Mouse (Mus musculus): ENCODE data around the gene Lrrc57.
A peak's percentile ranks its signal among the peaks of the same experiment; 100 is the strongest.

Lrrc57 gene

DNA sequence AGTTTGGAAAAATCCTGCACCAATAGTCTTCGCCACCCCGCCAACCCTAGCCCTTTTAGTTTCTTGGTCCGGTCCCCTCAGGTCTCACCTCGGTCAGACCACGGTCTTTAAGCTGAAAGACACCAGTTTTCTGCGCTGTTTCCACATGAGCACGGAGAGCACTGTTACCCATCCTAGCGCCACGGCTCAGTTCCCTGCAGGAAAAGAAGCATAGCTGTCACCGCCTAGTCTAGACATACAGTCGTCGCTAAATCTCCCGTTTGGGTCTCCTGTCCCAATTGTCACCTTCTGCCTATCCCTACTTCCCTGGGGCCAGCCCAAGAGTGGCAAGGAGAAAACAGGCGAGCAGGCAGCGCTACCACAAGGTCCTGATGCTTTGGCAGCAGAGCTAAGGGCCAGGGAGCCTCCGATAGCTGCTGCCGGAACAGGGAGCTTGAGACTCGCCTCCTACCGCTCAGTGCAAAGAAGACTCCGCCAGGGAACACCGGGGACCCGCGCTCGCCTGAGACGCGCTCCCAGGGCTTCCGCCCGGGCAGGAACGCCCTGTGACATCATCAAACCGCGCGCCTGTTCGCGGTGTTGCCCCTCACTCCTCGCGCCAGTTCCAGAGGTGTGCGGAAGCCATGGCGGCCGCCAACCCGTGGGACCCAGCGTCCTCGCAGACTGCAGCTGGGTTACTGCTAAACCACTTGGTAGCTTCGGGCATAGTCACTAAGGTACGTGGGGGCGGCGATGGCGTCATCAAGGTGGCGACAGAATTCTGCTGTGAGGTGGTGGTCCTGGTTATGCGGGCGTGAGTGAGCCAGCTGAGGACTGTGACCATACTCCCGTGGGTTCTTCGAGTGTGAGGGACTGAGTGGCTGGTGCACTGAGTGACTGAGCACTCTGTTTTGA, at the start of gene Lrrc57, which contains the start of gene Haus2:
Lrrc57 (minus strand) TSS at position 691 of the 894 bp plus-strand sequence.
Haus2 (plus strand) TSS at position 554 of the 894 bp plus-strand sequence.
- DNase-seq, result peak; percentile 94

DNA sequence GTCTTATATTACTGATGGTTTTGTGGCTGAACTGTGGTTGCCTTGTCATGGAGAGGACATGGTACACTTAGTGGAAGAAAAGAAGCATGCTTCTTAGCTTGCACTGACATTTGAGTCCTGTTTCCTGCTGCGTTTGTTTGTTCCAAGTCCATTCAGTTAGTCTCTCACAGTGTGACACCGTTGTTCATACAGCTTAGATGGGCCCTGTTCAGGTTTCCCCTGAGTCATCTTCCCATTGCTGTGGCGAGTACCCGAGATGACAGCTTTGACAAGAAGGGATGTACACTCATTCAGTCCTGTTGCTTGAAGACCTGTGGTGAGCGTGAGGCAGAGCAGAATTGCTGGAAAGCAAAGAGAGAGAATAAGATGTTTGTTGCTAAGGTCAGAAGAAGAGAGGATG, 49.2 kb upstream of the Lrrc57 start:
- DNase-seq, result no peak

DNA sequence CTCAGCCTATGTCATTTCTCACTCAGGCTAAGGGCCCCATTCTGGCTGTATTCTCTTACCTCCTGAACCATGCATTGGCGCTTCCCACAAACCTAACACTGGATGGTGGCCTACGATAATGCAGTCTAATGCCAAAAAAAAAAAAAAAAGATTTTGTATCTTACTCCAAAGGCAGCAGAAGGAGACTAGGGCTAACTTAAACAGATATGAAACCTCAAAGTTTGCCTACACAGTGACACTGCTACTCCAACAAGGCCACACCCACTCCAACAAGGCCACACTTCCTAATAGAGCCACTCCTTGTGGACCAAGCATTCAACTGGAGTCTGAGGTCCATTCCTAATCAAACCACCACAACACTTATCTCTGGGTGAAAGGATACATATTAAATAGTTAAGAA, 47.4 kb upstream of the Lrrc57 start:
- no peak for DNase-seq

DNA sequence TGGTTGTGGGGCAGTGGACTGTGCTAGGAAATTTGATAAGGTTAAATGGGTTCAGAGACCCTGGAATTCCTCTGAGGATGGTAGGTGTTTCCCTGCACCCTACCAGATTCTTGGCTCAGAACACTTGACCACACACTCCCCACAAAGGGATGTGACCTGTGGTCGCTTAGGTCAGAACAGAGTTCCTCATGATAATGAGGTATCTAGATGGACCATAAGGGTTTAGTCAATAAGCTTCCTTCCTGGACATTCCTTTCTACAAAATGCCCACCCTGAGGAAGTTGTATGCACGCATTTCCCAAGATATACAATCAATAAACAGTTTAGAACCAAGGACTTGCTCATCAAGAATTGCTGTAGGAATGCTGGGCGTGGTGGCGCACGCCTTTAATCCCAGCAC, 46.6 kb upstream of the Lrrc57 start:
- DNase-seq, result no peak

DNA sequence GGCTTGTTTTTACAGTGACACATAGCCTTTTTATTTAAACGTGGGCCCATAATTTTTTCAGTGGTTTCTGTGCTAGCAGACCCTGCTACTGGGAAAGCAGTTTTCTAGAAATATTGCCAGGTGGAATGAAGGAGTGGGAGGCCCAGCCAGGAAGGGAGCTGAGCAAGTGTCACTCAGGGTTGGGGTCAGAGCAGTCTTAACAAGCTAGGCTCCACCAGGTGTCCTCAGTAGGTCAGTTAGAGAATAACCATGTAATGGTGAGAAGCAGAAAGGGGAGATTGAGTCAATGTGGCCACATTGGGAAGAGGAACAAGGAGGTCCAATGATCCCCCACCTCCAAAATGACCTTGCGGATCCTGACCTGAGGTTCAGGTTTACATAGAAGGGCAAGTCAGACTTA, 45.4 kb upstream of the Lrrc57 start:
- DNase-seq, result no peak

DNA sequence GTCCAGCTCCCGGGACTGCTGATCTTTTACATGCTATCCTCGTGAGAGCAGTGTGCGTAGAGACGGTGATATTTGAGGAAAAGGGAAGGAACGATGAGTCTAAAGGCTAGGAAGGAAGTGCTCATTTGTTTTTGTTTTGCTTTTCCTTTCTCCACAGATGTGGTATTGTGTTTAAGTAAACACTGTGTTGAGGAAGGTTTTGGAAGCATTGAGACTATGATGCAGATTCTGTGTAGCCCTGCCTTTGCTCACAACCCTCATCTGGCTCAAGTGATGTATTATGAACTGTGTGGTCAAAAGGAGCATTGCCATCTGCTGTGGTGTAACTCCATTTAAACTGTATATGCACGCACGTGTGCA, 43.6 kb upstream of the Lrrc57 start:
- no peak for DNase-seq

DNA sequence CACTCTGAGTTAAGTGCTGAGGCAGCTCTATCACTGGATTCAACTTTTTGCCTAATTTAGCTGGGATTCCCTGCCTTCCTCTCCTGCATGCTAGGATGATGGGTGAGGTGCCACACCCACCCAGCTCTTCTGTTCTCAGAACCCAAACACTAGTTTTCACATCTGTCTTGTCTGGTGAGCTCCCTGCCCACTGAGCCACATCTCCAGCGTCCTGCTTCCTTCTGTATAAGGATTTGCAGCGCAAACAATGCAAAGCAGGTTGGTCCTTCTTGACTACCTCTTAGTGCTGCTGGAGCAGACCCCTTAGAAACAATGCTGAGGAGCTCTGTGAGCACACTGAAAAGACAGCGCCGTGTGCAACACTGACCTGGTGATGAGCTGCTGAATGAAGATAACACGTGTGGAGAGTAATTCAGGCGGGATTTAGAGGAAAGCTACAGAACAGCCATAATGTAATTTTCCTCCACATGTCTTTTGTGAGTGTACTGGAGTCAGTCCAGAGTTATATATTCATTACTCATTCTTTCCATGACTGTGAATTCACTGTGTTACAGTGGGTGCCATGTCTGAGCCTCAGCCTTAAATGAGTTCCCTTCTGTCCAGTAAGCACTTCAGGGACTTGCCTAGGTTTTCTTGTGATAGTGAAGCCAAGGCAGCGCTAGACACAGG, 43.1 kb upstream of the Lrrc57 start:
- no peak for DNase-seq

DNA sequence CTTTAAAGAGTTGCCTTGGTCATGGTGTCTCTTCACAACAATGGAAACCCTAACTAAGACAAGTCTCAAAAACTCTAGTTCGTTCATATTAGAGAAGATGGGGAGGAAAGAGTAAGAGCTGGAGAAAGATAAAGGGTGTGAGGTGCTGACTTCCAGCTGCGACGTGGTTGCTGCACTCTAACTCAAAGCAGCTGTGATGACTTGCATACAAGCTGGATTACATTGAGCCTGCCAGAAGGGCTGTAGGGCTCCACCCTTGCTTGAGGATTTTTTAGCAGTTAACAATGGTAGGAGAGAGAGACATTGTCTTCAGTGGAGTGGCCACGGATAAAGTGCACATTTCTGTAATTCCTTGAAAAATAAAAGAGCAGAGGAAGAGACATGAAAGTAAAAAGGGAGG, 37.5 kb upstream of the Lrrc57 start:
- DNase-seq, result no peak

DNA sequence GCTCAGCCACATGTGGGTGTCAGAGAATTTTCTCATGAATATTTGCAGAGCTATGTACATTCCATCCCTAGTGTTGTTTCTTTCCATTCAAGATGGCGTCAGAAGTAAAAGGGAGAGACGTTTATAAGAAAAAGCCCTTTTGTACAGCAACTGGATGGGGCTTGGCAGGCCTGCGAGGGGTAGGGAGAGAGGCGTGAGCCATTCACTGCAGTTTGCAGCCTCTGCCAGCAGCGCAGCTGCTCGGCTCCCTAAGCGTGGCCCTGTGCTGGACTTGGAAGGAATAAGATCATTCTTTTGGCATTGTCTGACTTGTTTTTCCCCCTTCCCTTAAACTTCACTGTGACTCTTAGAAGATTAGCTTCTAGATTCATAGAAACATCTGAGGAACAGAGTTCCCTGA, 34.5 kb upstream of the Lrrc57 start:
- DNase-seq, result no peak

DNA sequence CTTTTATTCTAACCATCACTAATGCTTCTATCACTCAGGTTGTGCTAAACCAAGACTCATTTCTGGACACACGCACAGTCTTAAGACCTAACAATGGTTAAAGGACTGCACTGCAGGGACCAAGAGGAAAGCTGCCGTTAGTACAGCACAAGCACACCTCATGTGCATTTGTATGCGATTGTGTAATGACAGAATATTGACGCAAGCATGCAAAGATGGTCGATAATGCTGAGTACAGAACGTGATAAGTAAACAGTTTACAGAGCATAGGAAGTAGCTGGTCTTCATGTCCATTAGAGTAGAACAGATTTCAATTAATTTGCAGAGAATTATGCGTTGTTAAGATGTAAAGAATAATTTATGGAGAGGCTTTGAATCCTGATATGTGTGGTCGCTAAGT, 31.5 kb upstream of the Lrrc57 start:
- no peak for DNase-seq

DNA sequence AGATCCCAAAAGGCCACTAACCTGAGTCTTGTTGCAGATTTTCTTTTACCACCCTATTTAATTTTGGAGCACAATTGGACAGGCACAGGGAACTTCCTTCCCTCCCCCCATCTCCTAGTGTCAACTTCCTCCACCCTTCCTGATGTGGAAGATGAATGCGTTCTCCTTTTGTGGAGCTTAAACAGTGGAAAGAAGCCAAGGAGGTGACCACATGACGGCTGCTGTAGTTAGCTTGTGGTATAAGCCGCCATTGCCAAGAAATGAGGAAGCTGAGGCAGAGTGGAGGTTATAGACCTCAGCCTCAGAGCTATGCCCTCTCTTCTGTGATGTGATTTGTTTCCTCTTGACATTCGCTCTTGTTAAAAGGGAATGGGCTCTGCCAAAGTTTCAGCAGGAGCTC, 22.6 kb upstream of the Lrrc57 start:
- no peak for DNase-seq

DNA sequence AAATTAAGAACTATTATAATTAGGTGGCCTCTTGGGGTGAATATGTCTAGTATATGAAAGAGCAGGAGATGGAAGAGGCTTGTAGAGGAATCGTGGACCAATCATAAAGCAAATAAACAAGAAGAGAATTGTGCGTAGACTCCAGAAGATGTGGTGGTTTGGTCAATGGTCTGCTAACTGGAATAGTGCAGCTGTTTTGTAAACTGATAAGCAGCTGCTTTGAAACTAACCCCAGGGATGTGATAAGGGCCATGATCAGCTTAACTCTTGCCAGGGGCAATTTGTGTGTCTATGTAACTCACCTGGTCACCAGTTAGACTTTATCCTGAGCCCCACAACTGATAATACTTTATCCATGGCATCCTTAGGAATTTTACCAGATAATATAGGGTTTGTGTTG, 22.2 kb upstream of the Lrrc57 start:
- no peak for DNase-seq

DNA sequence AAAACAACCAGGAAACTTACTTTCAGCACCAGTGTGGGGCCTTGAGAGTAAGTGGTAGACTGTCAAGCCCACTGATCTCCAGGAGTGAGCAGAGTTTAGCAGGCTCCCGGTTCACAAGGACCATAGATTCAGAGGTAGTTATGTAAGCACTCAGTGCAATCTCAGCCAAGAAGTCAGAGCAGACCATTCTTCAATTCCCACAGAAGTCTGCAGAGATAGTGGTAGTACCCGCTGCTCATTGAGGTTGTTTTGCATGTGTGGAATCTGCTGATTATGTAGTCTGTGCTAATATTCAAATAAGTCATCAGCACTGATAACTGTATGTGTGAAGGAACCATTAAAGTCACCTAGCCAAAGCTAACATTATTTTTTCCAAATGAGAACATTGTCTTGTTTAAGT, 21.3 kb upstream of the Lrrc57 start:
- no peak for DNase-seq

DNA sequence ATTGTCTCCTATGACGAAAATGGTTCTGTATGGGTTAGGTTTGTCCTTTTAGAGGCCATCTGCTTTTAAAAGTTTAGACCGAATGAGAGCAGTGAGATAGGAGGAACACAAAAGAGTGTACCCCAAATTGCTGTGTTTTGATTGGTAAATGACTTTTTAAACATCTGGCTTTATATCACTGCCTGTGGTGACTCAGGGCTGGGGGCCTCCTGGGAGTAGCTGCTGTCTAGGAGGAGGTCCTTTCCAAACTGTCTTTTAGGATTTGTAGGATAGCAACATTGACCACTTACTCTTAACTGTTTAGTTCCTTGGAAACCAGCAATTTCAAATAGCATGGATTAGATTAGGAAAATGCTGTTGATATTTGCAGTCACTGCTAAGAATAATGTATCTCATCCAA, 20.9 kb upstream of the Lrrc57 start:
- no peak for DNase-seq

DNA sequence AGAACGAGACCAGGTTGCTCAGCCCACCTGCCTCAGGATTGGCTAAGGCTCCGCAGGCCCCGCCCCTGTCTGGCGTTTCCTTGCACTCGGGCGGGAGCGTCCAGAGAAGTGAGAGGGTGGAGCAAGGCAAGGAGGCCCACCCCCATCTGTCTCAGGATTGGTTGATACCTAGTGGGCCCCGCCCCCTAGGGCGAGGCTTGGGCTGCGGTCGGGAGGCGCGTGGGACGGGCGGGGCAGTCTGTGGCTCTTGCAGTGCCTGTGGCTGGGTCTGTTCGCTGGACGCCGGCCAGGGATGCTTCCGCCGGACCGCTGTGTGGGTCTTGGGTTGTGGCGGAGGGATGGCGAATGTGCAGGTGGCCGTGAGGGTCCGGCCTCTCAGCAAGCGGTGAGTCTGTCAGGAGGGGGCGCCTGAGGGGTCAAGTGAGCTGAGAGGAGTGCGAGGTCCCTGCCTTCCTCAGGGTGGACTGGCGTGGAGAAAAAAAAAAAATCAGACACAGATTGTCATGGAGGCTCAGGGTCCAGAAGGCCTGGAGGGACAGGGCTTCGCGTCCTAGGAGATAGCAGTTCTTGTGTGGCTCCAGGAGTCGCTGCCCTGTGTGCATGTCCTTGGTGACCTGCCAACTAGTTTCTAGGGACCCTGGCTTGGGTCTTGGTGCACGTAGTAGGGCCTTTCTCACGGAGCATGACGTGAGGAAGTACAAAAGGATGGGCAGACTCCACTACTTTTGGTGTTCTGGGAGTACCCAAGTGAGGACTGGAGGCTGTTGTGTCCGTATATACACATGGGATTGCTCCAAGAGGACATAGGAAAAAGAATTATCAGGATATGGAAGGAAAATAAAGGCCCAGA, 19.8 kb upstream of the Lrrc57 start, which contains the start of gene Stard9:
Stard9 (plus strand) TSS at position 236 of the 850 bp plus-strand sequence.
- DNase-seq, result peak; percentile 98

DNA sequence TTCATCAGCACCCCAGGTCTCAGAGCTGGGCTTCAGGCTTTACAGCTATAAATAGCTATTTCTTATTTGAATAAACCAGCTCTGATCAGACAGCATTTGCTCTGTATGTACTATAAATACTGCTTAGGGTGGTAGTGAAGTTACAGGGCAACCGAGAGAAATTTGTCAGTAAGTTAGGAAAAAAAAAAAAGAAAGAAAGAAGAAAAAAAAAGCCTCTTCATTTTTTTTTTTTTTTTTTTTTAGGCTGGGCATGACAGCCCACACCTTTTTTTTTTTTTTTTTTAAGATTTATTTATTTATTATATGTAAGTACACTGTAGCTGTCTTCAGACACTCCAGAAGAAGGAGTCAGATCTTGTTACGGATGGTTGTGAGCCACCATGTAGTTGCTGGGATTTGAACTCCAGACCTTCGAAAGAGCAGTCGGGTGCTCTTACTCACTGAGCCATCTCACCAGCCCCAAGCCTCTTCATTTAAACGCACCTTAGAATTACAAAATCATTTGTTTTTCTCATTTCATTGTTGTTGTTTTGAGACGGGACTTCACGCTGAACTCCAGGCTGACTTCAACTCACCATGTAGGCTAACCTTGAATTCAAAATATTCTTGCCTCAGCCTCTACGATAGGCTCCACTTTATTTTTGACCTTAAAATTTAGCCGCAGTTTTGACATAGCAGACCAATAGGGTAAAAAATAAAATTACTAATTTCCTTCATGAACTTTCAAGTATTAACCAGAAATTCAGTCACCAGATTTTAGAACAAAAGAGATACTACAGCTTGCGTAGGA, 19.0 kb upstream of the Lrrc57 start:
- DNase-seq, result no peak

DNA sequence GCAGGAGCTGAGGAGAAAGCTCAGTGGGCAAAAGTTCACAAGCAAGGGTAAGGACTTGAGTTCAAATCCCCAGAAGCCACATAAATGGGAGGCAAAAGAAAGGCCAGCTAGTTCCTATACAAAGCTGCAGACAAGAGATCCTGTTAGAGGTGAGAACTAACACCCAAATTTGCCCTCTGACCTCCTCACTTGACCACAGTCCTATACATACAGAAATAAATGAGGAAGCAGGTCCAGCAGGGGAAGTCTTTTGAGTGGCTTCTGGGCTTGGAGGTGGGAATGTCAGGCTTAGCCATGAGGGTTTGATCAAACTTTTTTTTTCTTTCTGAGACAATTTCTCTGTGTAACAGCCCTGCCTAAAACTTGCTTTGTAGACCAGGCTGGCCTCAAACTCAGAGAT, 13.6 kb upstream of the Lrrc57 start:
- DNase-seq, result no peak

DNA sequence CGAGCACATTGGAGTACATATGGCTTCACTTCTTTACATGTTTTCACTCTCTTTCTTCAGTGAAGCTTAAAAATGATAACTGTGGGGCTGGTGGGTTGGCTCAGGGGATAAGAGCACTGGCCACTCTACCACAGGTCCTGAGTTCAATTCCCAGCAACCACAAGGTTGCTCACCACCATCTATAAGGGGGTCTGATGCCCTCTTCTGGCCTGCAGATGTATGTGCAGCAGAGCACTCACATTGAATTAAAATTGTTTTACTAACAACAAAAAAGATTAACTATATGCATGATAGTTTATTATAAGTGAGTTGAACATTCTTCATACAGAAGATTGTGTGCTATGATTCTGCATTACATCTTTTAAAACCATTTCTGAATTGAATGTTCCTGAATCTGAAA, 10.2 kb upstream of the Lrrc57 start:
- DNase-seq, result no peak

DNA sequence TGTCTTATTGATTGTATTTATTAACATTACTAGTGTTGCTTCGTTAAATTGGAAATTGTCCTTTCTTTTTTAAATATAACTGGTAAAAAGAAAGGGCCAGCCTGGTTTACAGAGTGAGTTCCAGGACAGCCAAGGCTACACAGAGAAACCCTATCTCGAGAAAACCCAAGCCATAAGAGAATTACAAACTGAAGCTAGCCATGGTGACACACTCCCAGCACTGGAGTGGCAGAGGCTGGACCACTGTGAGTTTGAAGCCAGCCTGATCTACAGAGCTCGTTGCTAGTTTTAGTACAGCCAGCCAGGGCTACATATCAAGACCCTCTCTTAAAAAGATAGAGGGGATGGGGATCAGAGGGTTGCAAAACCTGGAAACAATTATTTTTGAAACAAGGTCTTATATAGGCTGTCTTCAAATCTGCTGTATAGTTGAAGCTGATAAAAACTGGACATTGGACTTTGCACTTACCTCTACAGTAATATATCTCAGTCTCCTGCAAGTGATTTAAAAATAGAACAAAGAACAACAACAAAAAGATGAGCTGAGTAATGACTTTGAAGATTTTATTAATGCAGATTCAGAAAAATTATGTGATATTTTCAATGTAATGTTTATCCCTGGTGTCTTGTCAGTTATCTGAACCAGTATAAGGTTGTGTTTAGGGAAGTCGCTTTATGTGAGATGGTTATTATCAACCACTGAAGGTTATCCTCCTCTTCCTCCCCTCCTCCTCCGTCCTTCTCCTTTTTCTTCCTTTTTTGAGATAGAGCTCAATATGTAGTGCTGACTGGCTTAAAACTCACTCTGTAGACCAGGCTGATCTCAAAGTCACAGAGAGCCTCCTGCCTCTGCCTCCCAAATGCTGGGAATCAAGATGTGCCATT, 7.2 kb upstream of the Lrrc57 start:
- no peak for DNase-seq

DNA sequence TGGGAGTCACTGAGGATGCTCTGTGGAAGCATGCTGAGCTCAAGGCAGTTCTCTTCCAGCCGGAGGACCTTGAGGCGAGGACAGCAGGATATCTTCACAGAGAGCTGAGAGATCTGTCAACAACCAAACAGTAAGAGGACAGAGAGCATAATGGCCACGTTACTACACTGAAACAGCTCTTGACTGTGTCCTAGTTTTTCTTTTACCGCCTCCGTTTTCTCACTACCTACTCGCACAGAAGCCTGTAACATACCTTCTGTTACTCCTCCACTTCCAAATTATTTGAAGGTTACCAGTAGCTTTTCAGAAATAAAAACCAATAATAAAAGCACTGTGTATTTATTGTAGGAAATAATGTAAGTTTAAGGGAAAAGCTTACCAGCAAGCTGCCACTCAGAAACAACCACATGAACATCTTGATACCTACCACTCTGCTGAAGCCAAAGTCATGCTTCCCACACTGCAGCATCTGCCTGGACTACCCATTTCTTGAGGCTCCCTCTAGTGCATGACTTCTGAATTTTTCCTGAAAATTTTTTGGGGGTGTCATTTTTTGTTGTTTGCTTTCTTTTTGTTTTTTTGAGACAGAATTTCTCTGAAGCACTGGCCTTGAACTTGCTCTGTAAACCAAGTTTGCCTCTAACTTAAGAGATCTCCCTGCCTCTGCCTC, 3.2 kb downstream of the Lrrc57 start:
- peak; percentile 14 for DNase-seq

DNA sequence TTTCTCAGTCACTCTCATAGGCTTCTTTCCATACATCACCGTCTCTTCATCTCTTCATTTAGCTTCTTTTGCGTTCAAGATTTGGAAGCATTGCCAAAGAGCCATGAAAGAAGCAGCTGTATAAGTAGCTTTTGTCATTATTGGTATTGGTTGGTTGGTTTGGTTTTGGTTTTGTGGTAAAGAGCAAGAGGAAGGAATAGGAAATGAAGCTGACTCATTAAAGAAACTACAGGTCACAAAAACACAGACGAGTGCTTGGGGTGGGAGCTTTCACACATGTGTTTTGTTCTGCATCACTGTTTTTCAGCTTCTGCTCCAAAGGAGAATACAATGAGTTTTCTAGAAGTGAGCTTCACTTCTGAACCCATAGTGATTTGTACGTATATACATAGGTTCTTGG, 9.8 kb downstream of the Lrrc57 start:
- DNase-seq, result no peak

Data from thymus, postnatal 25 days (tissue).